Mouse (Mus musculus) cortical plate, adult 2 months (tissue): ENCODE data around the gene Tubgcp5. TPM values are rescaled to one million over a fixed set of nuclear protein-coding genes. Genes with fewer than 3 reads are reported as not detected.

Experiments used
- H3K27ac ChIP-seq: fragments of 200-500 bp; 2 replicates; pipeline ENCODE4 v1.5.1; 2012; ENCODE audit warnings: low read length, control low read depth, inconsistent platforms; ENCODE audit not compliant: insufficient read depth
- H3K4me1 ChIP-seq: fragments of 200-500 bp; 2 replicates; pipeline ENCODE4 v1.6.1; 2011; ENCODE audit warnings: low read length; ENCODE audit not compliant: control insufficient read depth, insufficient read depth
- H3K4me3 ChIP-seq: fragments of 200-500 bp; 2 replicates; pipeline ENCODE4 v1.5.1; 2011; ENCODE audit warnings: mild to moderate bottlenecking, low read length, control low read depth; ENCODE audit not compliant: insufficient read depth
- CTCF ChIP-seq: fragments of 200-500 bp; IDR thresholded peaks from 2 replicates; pipeline ENCODE4 v1.5.1; 2011; ENCODE audit warnings: mild to moderate bottlenecking, control low read depth, low read length; ENCODE audit not compliant: insufficient read depth; ENCODE audit errors: extremely low read depth
- POLR2A ChIP-seq: fragments of 200-500 bp; IDR thresholded peaks from 2 replicates; pipeline ENCODE4 v1.6.1; 2011; ENCODE audit warnings: mild to moderate bottlenecking, low read length, control low read depth; ENCODE audit not compliant: insufficient read depth; ENCODE audit errors: extremely low read depth
- polyA plus RNA-seq: library from polyadenylated mRNA; depleted of rRNA; stranded (reverse); fragments of >200 nt; gene quantifications from 2 replicates; pipeline ENCODE4 v1.2.3, GENCODE M21; 2012; rRNA removed

The Tubgcp5 gene
- polyA plus RNA-seq, 1 experiment, result 19.4 TPM

GRCm38 (mm10) chr7:55861175-55861574 is 67.2 kb downstream of the Tubgcp5 start:
- Histone ChIP-seq H3K27ac (no peak overlapping the region), H3K4me3 (no peak overlapping the region), H3K4me1 (peaks cover 13% of the 10 kb centered on the region)
- no peak for TF ChIP-seq POLR2A
- no peak for TF ChIP-seq CTCF

GRCm38 (mm10) chr7:55865044-55865443 is 71.1 kb downstream of the Tubgcp5 start:
- TF ChIP-seq POLR2A, result no peak
- no peak for TF ChIP-seq CTCF
- 0 out of 2 replicates have a peak overlapping the region, but pooled peaks have one; percentile 38 for H3K27ac ChIP-seq
- no peak overlapping the region for H3K4me3 ChIP-seq
- peaks cover 7% of the 10 kb centered on the region for H3K4me1 ChIP-seq

GRCm38 (mm10) chr7:55865750-55866416 is 71.9 kb downstream of the Tubgcp5 start:
- no peak overlapping the region for H3K4me3 ChIP-seq
- H3K27ac ChIP-seq, result peak overlapping the region; percentile 76
- no peak for TF ChIP-seq CTCF
- no peak for TF ChIP-seq POLR2A
- H3K4me1 ChIP-seq, result peaks cover 6% of the 10 kb centered on the region

- TF ChIP-seq POLR2A, result no peak
- no peak overlapping the region for H3K27ac ChIP-seq
- peaks cover 8% of the 10 kb centered on the region for H3K4me1 ChIP-seq
- H3K4me3 ChIP-seq, result no peak overlapping the region
These were observed 74.3 kb downstream of the Tubgcp5 start for GRCm38 (mm10) chr7:55868247-55868646.

- Histone ChIP-seq H3K4me1 (peaks cover 8% of the 10 kb centered on the region), H3K4me3 (no peak overlapping the region), H3K27ac (no peak overlapping the region)
- TF ChIP-seq CTCF, result no peak
- no peak for TF ChIP-seq POLR2A
These were observed 75.3 kb downstream of the Tubgcp5 start for GRCm38 (mm10) chr7:55869220-55869619.

- H3K4me1 ChIP-seq, result peaks cover 8% of the 10 kb centered on the region
- H3K27ac ChIP-seq, result no peak overlapping the region
- TF ChIP-seq CTCF, result no peak
- no peak for TF ChIP-seq POLR2A
- H3K4me3 ChIP-seq, result no peak overlapping the region
These were observed 76.5 kb downstream of the Tubgcp5 start for GRCm38 (mm10) chr7:55870340-55871020.

- Histone ChIP-seq H3K4me1 (peaks cover 5% of the 10 kb centered on the region; the same call in 1 of the 2 replicates), H3K27ac (0 out of 2 replicates have a peak overlapping the region, but pooled peaks have one; percentile 42), H3K4me3 (no peak overlapping the region)
- TF ChIP-seq CTCF, result no peak
- no peak for TF ChIP-seq POLR2A
These were observed 77.5 kb downstream of the Tubgcp5 start for GRCm38 (mm10) chr7:55871476-55871875.

DNA sequence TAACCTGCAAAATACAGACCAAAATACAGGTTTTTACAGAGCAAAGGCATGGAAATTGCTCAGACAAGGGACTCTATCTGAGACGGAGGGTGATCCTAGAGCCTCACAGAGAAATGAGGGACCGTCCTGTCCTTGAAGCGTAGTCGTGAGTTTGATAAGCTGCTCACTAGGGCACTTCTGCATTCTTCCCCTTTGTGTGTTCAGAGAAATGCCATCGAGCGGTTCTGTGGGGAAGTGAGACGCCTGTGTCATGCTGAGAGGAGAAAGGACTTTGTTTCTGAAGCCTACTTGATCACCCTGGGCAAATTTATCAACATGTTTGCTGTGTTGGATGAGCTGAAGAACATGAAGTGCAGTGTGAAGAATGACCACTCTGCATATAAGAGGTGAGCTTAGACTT is 80.7 kb downstream of the Tubgcp5 start:
- no peak overlapping the region for H3K4me3 ChIP-seq
- peaks cover 7% of the 10 kb centered on the region for H3K4me1 ChIP-seq
- no peak overlapping the region for H3K27ac ChIP-seq
- no peak for TF ChIP-seq CTCF
- no peak for TF ChIP-seq POLR2A

DNA sequence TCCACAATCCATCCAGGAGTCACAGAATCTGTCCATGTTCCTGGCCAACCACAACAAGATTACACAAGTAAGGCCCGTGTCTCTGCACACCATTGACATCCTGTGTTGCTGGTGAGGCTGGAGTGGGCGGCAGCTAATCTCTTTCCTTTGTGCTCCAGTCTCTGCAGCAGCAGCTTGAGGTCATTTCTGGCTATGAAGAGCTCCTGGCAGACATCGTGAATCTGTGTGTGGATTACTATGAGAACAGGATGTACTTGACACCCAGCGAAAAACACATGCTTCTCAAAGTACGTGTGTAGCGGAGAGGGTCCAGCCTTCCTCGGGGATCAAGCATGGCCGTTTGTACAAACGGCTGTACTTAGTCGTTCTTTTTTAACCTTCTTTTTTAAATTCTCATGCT is 83.8 kb downstream of the Tubgcp5 start:
- Histone ChIP-seq H3K4me1 (peaks cover 2% of the 10 kb centered on the region), H3K27ac (no peak overlapping the region)
- TF ChIP-seq POLR2A, result no peak
- no peak for TF ChIP-seq CTCF

GRCm38 (mm10) chr7:55880882-55881281 is 86.9 kb downstream of the Tubgcp5 start:
- H3K27ac ChIP-seq, result no peak overlapping the region
- peaks cover 2% of the 10 kb centered on the region for H3K4me1 ChIP-seq
- TF ChIP-seq CTCF (no peak), POLR2A (no peak)
- no peak overlapping the region for H3K4me3 ChIP-seq

More for the DNA sequence above, 83.8 kb downstream of the Tubgcp5 start:
- H3K4me3 ChIP-seq, result no peak overlapping the region

Other genes starting within 250 kb of the Tubgcp5 start
- gene Siglech, start 26.0 kb upstream of the Tubgcp5 start, polyA plus RNA-seq, result 33.7 and 34.8 TPM in 2 replicates
- 50.4 and 57.2 TPM in 2 replicates for gene Cyfip1, start 47.6 kb downstream of the Tubgcp5 start, polyA plus RNA-seq
- gene Nipa2, start 168.3 kb downstream of the Tubgcp5 start, polyA plus RNA-seq, result 23.1 and 24.3 TPM in 2 replicates
- gene Nipa1, start 225.8 kb downstream of the Tubgcp5 start, polyA plus RNA-seq, result 34.2 and 34.4 TPM in 2 replicates